Mouse (Mus musculus): ENCODE measurements around the gene Sall4. TPM values are rescaled to one million over a fixed set of nuclear protein-coding genes. Genes with fewer than 3 reads are reported as not detected.

Sall4 gene
- total RNA-seq, 2 experiments from 2014 or later = not detected

DNA sequence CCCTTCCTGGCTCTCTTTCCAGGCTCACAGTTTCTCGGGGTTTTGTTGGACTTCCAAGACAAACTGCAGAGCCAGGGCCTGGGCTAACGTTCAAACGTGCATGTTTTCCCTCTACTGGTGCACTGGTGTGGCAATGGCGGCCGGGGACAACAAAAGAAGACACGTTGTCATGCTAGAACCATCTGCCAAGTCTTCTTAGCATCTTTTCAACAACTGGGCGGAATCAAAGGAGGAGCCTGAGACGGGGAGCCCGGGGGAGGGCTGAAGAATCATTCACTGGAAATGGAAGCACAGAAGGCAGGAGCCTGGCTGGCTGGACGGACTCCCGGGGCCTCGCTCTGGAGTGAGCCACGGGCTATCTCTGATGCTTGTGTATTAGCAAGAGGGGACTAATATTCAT is 65.5 kb downstream of the Sall4 start:
- peak; percentile 63 for DNase-seq
- intact Hi-C loops (cut with DNase I) = no loop called here

Other genes with a start within 250 kb of the Sall4 start
- gene Nfatc2, start 166.3 kb downstream of the Sall4 start, total RNA-seq (2021) = 1 to 10 TPM; 6.0 to 6.2 TPM
- 100 to 1,000 TPM; 448 to 467 TPM for gene Atp9a, start 25.5 kb downstream of the Sall4 start, total RNA-seq (2021)
- 10 to 100 TPM; 21.2 to 23.7 TPM for gene Zfp64, start 187.6 kb upstream of the Sall4 start, total RNA-seq (2021)

Measured in left cerebral cortex, postnatal 4 days (tissue).